Mouse (Mus musculus) intestine, embryonic 14.5 days (tissue): ENCODE results near the gene BC030867. TPM values are rescaled to one million over a fixed set of nuclear protein-coding genes. Genes with fewer than 3 reads are reported as not detected.

Experiments
- ATAC-seq: fragments of 200-750 bp; cut with Nextera tagmentation; replicated peaks from 2 replicates; pipeline ENCODE4 v1.8.0; 2017; ENCODE audit warnings: low read depth, moderate number of reproducible peaks, moderate TSS enrichment, moderate library complexity; ENCODE audit not compliant: low FRiP score, low TSS enrichment
- DNase-seq: peaks from one replicate; pipeline ENCODE4 v3.0.0-alpha.2; 2018; ENCODE audit warnings: low spot score
- H3K27ac ChIP-seq: fragments of 300-500 bp; sonication (generic); 2 replicates; pipeline ENCODE4 v1.5.1; 2014; ENCODE audit warnings: low read depth, mild to moderate bottlenecking, control low read depth
- H3K27me3 ChIP-seq: fragments of 300-500 bp; sonication (generic); replicated peaks from 2 replicates; pipeline ENCODE4 v1.6.1; 2014; ENCODE audit warnings: low read length, control low read depth; ENCODE audit not compliant: control insufficient read depth, insufficient read depth
- H3K36me3 ChIP-seq: fragments of 300-500 bp; sonication (generic); 2 replicates; pipeline ENCODE4 v1.6.1; 2014; ENCODE audit warnings: low read length, control low read depth; ENCODE audit not compliant: control insufficient read depth, insufficient read depth
- H3K4me1 ChIP-seq: fragments of 300-500 bp; sonication (generic); replicated peaks from 2 replicates; pipeline ENCODE4 v1.6.1; 2014; ENCODE audit warnings: low read length, control low read depth, mixed read lengths; ENCODE audit not compliant: control insufficient read depth, insufficient read depth
- H3K4me2 ChIP-seq: fragments of 300-500 bp; sonication (generic); 2 replicates; pipeline ENCODE4 v1.6.1; 2014; ENCODE audit warnings: low read length
- H3K4me3 ChIP-seq: fragments of 300-500 bp; sonication (generic); 2 replicates; pipeline ENCODE4 v1.5.1; 2014; ENCODE audit warnings: low read depth, low read length, control low read depth, mixed read lengths
- H3K9ac ChIP-seq: fragments of 300-500 bp; sonication (generic); 2 replicates; pipeline ENCODE4 v1.6.1; 2014; ENCODE audit warnings: mild to moderate bottlenecking, low read length
- H3K9me3 ChIP-seq: fragments of 300-500 bp; sonication (generic); 2 replicates; pipeline ENCODE4 v1.6.1; 2016; ENCODE audit warnings: low read length, control low read depth; ENCODE audit not compliant: control insufficient read depth
- WGBS: fragments of 180-500 bp; shearing (Covaris S2); extraction: QIAGEN DNeasy Blood & Tissue Kit; methylation state at CpG from one replicate; pipeline ENCODE4 v1.1.7; 2014; 5-methylcytosine and 5-hydroxymethylcytosine counted together
- polyA plus RNA-seq: library from polyadenylated mRNA; unstranded; fragments of >200 nt; fragmentation: Nextera tagmentation; extraction: Ambion mirVana; gene quantifications from 2 replicates; pipeline ENCODE4 v1.2.1, GENCODE M21; 2014

The BC030867 gene
- polyA plus RNA-seq, 1 experiment from 2014 or later: 16.5 TPM

DNA sequence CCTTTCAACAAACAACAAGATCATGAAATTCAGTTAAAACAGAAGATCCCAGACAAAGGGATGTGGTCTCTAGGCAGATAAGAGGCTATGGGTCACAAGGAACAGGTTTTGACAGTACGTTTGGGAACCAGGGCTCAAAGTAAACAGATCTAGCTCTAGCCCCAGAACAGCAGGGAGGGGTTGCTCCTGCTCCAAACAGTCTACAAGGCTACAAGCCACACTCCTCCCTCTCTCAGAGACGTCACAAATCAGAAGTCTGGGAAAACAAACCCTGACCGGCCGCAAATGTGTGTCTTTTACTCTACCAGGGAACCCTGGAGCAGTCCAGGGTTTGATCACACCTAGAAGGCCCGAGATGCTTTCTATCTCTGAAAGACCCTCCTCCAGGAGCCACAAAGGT lies 37.7 kb upstream of the BC030867 start:
- Histone ChIP-seq H3K9me3 (no peaks in the 10 kb centered on the region), H3K27ac (no peak overlapping the region), H3K27me3 (no peaks in the 10 kb centered on the region), H3K9ac (no peak overlapping the region), H3K4me1 (peaks cover 76% of the 10 kb centered on the region), H3K4me3 (no peak overlapping the region), H3K36me3 (peaks cover 17% of the 10 kb centered on the region), H3K4me2 (no peak overlapping the region)
- ATAC-seq (no peak), DNase-seq (no peak)
- 27% methylated on average over 5 of the region's 5 CpGs for WGBS

- Histone ChIP-seq H3K27me3 (no peaks in the 10 kb centered on the region), H3K4me3 (no peak overlapping the region), H3K4me1 (peaks cover 85% of the 10 kb centered on the region), H3K9me3 (no peaks in the 10 kb centered on the region), H3K36me3 (peaks cover 8% of the 10 kb centered on the region), H3K4me2 (no peak overlapping the region), H3K9ac (no peak overlapping the region), H3K27ac (0 out of 2 replicates have a peak overlapping the region, but pooled peaks have one; percentile 22)
- WGBS: 52% methylated on average over 18 of the region's 18 CpGs
- DNase-seq (no peak), ATAC-seq (no peak)
These were observed 36.7 kb upstream of the BC030867 start for GRCm38 (mm10) chr11:102211936-102212341.

DNA sequence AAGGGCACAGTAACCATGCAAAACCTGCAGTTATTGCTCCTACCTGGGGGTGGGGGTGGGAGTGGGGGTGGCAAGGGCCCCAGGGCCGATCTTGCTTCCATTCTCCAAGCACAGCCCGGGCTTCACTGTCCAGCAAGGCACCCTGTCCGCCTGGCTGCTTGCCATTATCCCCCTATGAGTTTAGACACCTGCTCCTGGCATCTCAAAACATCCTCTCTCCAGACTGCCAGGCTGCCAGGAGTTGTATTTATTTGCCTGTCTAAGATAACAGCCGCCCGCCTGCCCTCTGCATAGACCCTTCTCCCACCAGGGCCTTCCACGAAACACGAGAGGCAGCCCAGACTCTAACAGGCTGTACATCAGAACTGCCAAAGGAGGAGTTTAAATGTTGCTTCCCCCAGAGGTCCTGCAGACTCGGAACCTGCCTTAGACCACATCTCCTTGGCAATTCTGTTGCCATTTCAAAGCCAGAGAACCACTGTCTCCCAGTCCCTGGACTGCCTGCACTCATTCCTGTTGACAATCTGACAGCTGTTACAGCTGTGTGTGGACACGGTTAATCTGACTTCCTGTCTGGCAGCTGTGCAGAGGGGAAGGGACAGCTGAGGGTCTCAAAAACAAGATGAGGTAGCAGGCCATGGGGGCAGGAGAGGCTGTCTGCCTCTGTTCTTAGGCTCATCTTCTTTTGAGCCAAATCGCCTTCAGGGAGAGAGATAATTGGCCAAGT lies 34.1 kb upstream of the BC030867 start:
- WGBS: 25% methylated on average over 10 of the region's 10 CpGs
- no peaks in the 10 kb centered on the region for H3K9me3 ChIP-seq
- H3K4me3 ChIP-seq: no peak overlapping the region
- ATAC-seq (no peak), DNase-seq (no peak)
- H3K27ac ChIP-seq: peak overlapping the region; percentile 27; the same call in 1 of the 2 replicates
- peaks cover 88% of the 10 kb centered on the region for H3K4me1 ChIP-seq
- H3K27me3 ChIP-seq: no peaks in the 10 kb centered on the region
- H3K4me2 ChIP-seq: peak overlapping the region; percentile 91
- H3K36me3 ChIP-seq: 0 out of 2 replicates have a peak, but pooled peaks cover 6% of the 10 kb centered on the region
- no peak overlapping the region for H3K9ac ChIP-seq

DNA sequence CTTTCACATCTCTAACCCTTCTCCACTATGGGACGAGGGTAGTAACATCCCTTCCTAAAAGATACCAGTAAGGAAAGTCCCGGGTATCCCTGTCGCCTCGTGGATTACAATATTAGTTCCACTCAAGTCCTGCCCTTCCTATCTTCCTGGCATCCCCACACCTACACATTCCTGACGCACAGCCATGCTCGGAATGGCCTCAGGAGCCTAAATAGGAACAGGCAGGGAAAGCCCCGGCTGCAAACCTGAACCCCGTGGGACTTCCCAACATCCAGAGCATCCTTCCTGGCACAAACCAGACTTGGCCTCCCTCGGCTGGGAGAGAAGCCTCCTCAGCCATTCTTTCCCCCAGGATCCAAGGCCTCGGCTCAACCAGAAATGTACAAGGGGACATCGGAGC lies 33.2 kb upstream of the BC030867 start:
- Histone ChIP-seq H3K36me3 (0 out of 2 replicates have a peak, but pooled peaks cover 6% of the 10 kb centered on the region), H3K4me2 (peak overlapping the region; percentile 91), H3K4me3 (no peak overlapping the region), H3K9ac (peak overlapping the region; percentile 27), H3K9me3 (no peaks in the 10 kb centered on the region), H3K4me1 (peaks cover 91% of the 10 kb centered on the region), H3K27ac (peak overlapping the region; percentile 83), H3K27me3 (no peaks in the 10 kb centered on the region)
- WGBS: 54% methylated on average over 11 of the region's 11 CpGs
- DNase-seq: no peak
- ATAC-seq: no peak

- Histone ChIP-seq H3K4me2 (peak overlapping the region; percentile 91), H3K27me3 (no peaks in the 10 kb centered on the region), H3K27ac (peak overlapping the region; percentile 83), H3K9me3 (no peaks in the 10 kb centered on the region), H3K4me1 (peaks cover 88% of the 10 kb centered on the region), H3K36me3 (0 out of 2 replicates have a peak, but pooled peaks cover 5% of the 10 kb centered on the region), H3K4me3 (peak overlapping the region; percentile 11), H3K9ac (peak overlapping the region; percentile 27)
- ATAC-seq (peak; percentile 38; the same call in 1 of the 2 replicates), DNase-seq (peak; percentile 65)
- WGBS: 10% methylated on average over 12 of the region's 12 CpGs
These were observed 32.4 kb upstream of the BC030867 start for GRCm38 (mm10) chr11:102216056-102216885.

- DNase-seq (no peak), ATAC-seq (no peak)
- H3K4me3 ChIP-seq: peak overlapping the region; percentile 11
- H3K27ac ChIP-seq: peak overlapping the region; percentile 83
- H3K36me3 ChIP-seq: no peaks in the 10 kb centered on the region
- peaks cover 83% of the 10 kb centered on the region for H3K4me1 ChIP-seq
- H3K9ac ChIP-seq: no peak overlapping the region
- peak overlapping the region; percentile 91 for H3K4me2 ChIP-seq
- H3K27me3 ChIP-seq: no peaks in the 10 kb centered on the region
- no peaks in the 10 kb centered on the region for H3K9me3 ChIP-seq
- WGBS: 16% methylated on average over 5 of the region's 5 CpGs
These were observed 31.8 kb upstream of the BC030867 start for GRCm38 (mm10) chr11:102216886-102217240.

GRCm38 (mm10) chr11:102217396-102217795 lies 31.3 kb upstream of the BC030867 start:
- Histone ChIP-seq H3K4me2 (peak overlapping the region; percentile 91), H3K27me3 (no peaks in the 10 kb centered on the region), H3K36me3 (no peaks in the 10 kb centered on the region), H3K4me3 (peak overlapping the region; percentile 52), H3K4me1 (peaks cover 80% of the 10 kb centered on the region), H3K9ac (peak overlapping the region; percentile 41; the same call in 1 of the 2 replicates), H3K27ac (peak overlapping the region; percentile 87; the same call in 1 of the 2 replicates), H3K9me3 (no peaks in the 10 kb centered on the region)
- WGBS: 44% methylated on average over 6 of the region's 6 CpGs
- no peak for ATAC-seq
- no peak for DNase-seq

GRCm38 (mm10) chr11:102217876-102218430 lies 30.7 kb upstream of the BC030867 start:
- Histone ChIP-seq H3K4me3 (peak overlapping the region; percentile 52), H3K36me3 (no peaks in the 10 kb centered on the region), H3K27ac (peak overlapping the region; percentile 87), H3K4me1 (peaks cover 82% of the 10 kb centered on the region), H3K4me2 (peak overlapping the region; percentile 91), H3K9ac (peak overlapping the region; percentile 41), H3K9me3 (no peaks in the 10 kb centered on the region), H3K27me3 (no peaks in the 10 kb centered on the region)
- ATAC-seq: no peak
- DNase-seq: no peak
- whole genome bisulfite sequencing: 44% methylated on average over 7 of the region's 7 CpGs
